Comparison of ENCODE assay signal across 16 mouse cellular contexts in the genomic region with DNA sequence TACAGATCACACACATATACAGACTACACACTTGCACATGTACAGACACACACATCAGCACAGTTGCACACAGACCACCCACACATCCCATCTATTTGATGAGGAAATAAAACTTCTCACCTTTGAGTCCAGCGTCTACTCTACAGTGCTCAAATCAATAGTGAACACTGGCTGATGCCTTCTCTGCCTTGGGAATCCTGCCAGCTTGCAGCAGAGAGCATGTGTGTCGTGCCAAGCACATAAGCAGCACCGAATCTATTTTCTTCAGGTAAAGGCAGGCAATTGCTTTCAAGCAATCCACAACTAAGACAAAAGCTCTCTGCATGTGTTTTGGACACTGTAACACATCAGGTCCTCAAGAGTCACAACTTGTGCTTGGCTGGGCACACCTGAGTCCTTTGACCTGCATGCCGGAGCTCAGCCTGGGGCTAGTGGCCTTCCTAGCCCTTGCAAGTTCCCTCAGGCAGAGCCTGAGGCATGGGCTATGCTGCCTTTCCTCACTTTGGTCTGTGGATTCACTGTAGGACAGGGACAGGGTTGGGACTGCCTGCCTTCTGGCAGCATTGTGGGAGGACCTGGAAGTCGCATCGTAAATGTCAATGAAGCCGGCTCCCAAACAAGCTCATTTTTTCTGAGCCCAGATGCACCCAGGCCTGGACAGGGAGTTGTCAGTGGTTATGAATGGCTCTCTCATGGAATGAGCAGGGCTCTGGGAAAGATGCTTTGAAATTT.
DNase-seq lines count a peak whose midpoint lies in the region; ATAC-seq lines count a peak whose summit lies in the region.
"Had no signal": no experiment of that assay in that cellular context is flagged by ENCODE, and none has a peak within 500 bp of the region (broad histone marks: within the 10 kb centered on the region; RNA-seq: fewer than 3 reads in every experiment).

No protein-coding gene starts in this region.

- ATAC-seq in forebrain, embryonic 15.5 days (replicated peaks): no peak
- no peak for ATAC-seq in forebrain, embryonic 11.5 days (replicated peaks; ENCODE audit: low FRiP score)
- ATAC-seq in forebrain, embryonic 16.5 days: peak; percentile 26; the same call in 1 of the 2 replicates
- ATAC-seq in midbrain, embryonic 15.5 days (replicated peaks): 0 out of 2 replicates have a peak, but pooled peaks have one; percentile 16

- 0 out of 2 replicates have a peak overlapping the region, but pooled peaks have one; percentile 2 for H3K27ac ChIP-seq in forebrain, embryonic 15.5 days (replicated peaks)
- no peak overlapping the region for H3K27ac ChIP-seq in forebrain, embryonic 11.5 days (ENCODE audit: low read depth, low read length)
- peak overlapping the region; percentile 15; the same call in 1 of the 2 replicates for H3K27ac ChIP-seq in forebrain, embryonic 16.5 days (ENCODE audit: low read length)
- peak overlapping the region; percentile 66 for H3K27ac ChIP-seq in midbrain, embryonic 15.5 days
- H3K27ac ChIP-seq: heart, embryonic 10.5 days had no signal

- no peak overlapping the region for H3K4me2 ChIP-seq in forebrain, embryonic 15.5 days (replicated peaks)
- no peak overlapping the region for H3K4me2 ChIP-seq in forebrain, embryonic 11.5 days (ENCODE audit: low read depth, low read length, severe bottlenecking)
- no peak overlapping the region for H3K4me2 ChIP-seq in forebrain, embryonic 16.5 days (ENCODE audit: low read length)
- no peak overlapping the region for H3K4me2 ChIP-seq in midbrain, embryonic 15.5 days
- H3K4me2 ChIP-seq: lung, embryonic 14.5 days had no signal

- no peak overlapping the region for H3K4me3 ChIP-seq in forebrain, embryonic 15.5 days
- no peak overlapping the region for H3K4me3 ChIP-seq in forebrain, embryonic 11.5 days (ENCODE audit: low read depth, low read length)
- no peak overlapping the region for H3K4me3 ChIP-seq in forebrain, embryonic 16.5 days (replicated peaks; ENCODE audit: low read length)
- no peak overlapping the region for H3K4me3 ChIP-seq in midbrain, embryonic 15.5 days
- H3K4me3 ChIP-seq: heart, embryonic 10.5 days had no signal

- peaks cover 11% of the 10 kb centered on the region for H3K4me1 ChIP-seq in forebrain, embryonic 15.5 days
- H3K4me1 ChIP-seq in forebrain, embryonic 11.5 days (replicated peaks; ENCODE audit: control insufficient read depth, insufficient read depth, low read length): no peaks in the 10 kb centered on the region
- H3K4me1 ChIP-seq in forebrain, embryonic 16.5 days (replicated peaks; ENCODE audit: control insufficient read depth, insufficient read depth, low read length): peaks cover 8% of the 10 kb centered on the region
- peaks cover 19% of the 10 kb centered on the region for H3K4me1 ChIP-seq in midbrain, embryonic 15.5 days
- H3K4me1 ChIP-seq: heart, embryonic 10.5 days had no signal

- H3K36me3 ChIP-seq in forebrain, embryonic 15.5 days: no peaks in the 10 kb centered on the region
- no peaks in the 10 kb centered on the region for H3K36me3 ChIP-seq in forebrain, embryonic 11.5 days (ENCODE audit: control insufficient read depth, insufficient read depth, low read length)
- H3K36me3 ChIP-seq in forebrain, embryonic 16.5 days (ENCODE audit: control insufficient read depth, insufficient read depth): no peaks in the 10 kb centered on the region
- no peaks in the 10 kb centered on the region for H3K36me3 ChIP-seq in midbrain, embryonic 15.5 days (replicated peaks)
- H3K36me3 ChIP-seq: G1E; heart, embryonic 10.5 days had no signal

- no peaks in the 10 kb centered on the region for H3K9me3 ChIP-seq in forebrain, embryonic 15.5 days
- H3K9me3 ChIP-seq in forebrain, embryonic 11.5 days (ENCODE audit: control insufficient read depth, low read length): no peaks in the 10 kb centered on the region
- H3K9me3 ChIP-seq in forebrain, embryonic 16.5 days (ENCODE audit: control insufficient read depth, low read length): no peaks in the 10 kb centered on the region
- no peaks in the 10 kb centered on the region for H3K9me3 ChIP-seq in midbrain, embryonic 15.5 days
- H3K9me3 ChIP-seq: heart, embryonic 10.5 days had no signal

- H3K27me3 ChIP-seq in forebrain, embryonic 15.5 days: no peaks in the 10 kb centered on the region
- H3K27me3 ChIP-seq in forebrain, embryonic 11.5 days (ENCODE audit: control insufficient read depth, insufficient read depth, low read length): no peaks in the 10 kb centered on the region
- no peaks in the 10 kb centered on the region for H3K27me3 ChIP-seq in forebrain, embryonic 16.5 days (replicated peaks; ENCODE audit: control insufficient read depth, insufficient read depth, low read length)
- no peaks in the 10 kb centered on the region for H3K27me3 ChIP-seq in midbrain, embryonic 15.5 days (replicated peaks)

- WGBS in forebrain, embryonic 15.5 days: 44% methylated on average over 7 of the region's 7 CpGs
- WGBS in forebrain, embryonic 11.5 days: 78% methylated on average over 7 of the region's 7 CpGs
- WGBS in forebrain, embryonic 16.5 days: 52% methylated on average over 7 of the region's 7 CpGs
- 49% methylated on average over 7 of the region's 7 CpGs for WGBS in midbrain, embryonic 15.5 days

- DNase-seq in forebrain, embryonic 11.5 days (ENCODE audit: low spot score): no peak
- DNase-seq in brain, adult 2 months (ENCODE audit: low read depth, low spot score): peak; percentile 42
- DNase-seq in thymus, postnatal 0 days (ENCODE audit: low spot score): no peak
- DNase-seq in right cerebral cortex, postnatal 14 days: no peak
- DNase-seq: adrenal gland, adult 8-10 months; gastrocnemius, postnatal 36 days; heart, postnatal 14 days; kidney, adult 18-20 months; kidney, postnatal 36 days; liver; lung, embryonic 14.5 days had no signal

- H3K9ac ChIP-seq in forebrain, embryonic 15.5 days (replicated peaks): no peak overlapping the region
- H3K9ac ChIP-seq in forebrain, embryonic 11.5 days (ENCODE audit: low read length): no peak overlapping the region
- H3K9ac ChIP-seq in forebrain, embryonic 16.5 days (replicated peaks; ENCODE audit: low read depth, low read length): no peak overlapping the region
- no peak overlapping the region; the same call in 1 of the 2 replicates for H3K9ac ChIP-seq in midbrain, embryonic 15.5 days
- H3K9ac ChIP-seq: lung, embryonic 14.5 days had no signal

Comparison
In these comparisons a context has a peak if more than half of its experiments do, and no peak if none do; other contexts are left out.
1. ATAC-seq: peak in forebrain, embryonic 16.5 days (single experiment) and midbrain, embryonic 15.5 days (single experiment); none in forebrain, embryonic 15.5 days (single experiment) and forebrain, embryonic 11.5 days (single experiment).